Mouse (Mus musculus): ENCODE data around the gene Sf3a3. TPM values are rescaled to one million over a fixed set of nuclear protein-coding genes. Genes with fewer than 3 reads are reported as not detected.

The Sf3a3 gene
- polyA plus RNA-seq, 1 experiment: 41.6 TPM

GRCm38 (mm10) chr4:124770624-124771023 lies 56.0 kb downstream of the Sf3a3 start:
- no peaks in the 10 kb centered on the region for H3K27me3 ChIP-seq (ENCODE audit: control insufficient read depth, insufficient read depth, insufficient read length)
- TF ChIP-seq MYOG (IDR thresholded peaks at IDR 0.05; ENCODE audit: control insufficient read depth in 1 of 3, insufficient read depth in 1 of 3, insufficient read length in 2 of 3, low read depth in 2 of 3) (no peak), POLR2AphosphoS2 (IDR thresholded peaks at IDR 0.05; ENCODE audit: insufficient read length, low read depth) (no peak), TCF12 (IDR thresholded peaks at IDR 0.05; ENCODE audit: insufficient read depth, poor library complexity, severe bottlenecking) (no peak), POLR2A (IDR thresholded peaks at IDR 0.05; ENCODE audit: insufficient read length, low read depth) (no peak), REST (IDR thresholded peaks at IDR 0.05; ENCODE audit: insufficient read depth, insufficient read length) (no peak), SRF (IDR thresholded peaks at IDR 0.05; ENCODE audit: control insufficient read depth, insufficient read length, low read depth) (no peak), MAX (IDR thresholded peaks at IDR 0.05; ENCODE audit: low read depth) (no peak), TCF3 (IDR thresholded peaks at IDR 0.05; ENCODE audit: insufficient read length, low read depth) (no peak), MYOD1 (IDR thresholded peaks at IDR 0.05; ENCODE audit: control insufficient read depth in 1 of 3, insufficient read length in 2 of 3, low read depth in 2 of 3) (no peak), E2F4 (IDR thresholded peaks at IDR 0.05; ENCODE audit: insufficient read depth) (no peak), USF1 (IDR thresholded peaks at IDR 0.05; ENCODE audit: low read depth) (no peak), CEBPB (IDR thresholded peaks at IDR 0.05; ENCODE audit: insufficient read depth, poor library complexity, severe bottlenecking) (no peak)
- peaks cover 34% of the 10 kb centered on the region for H3K79me2 ChIP-seq (ENCODE audit: control insufficient read depth, insufficient read depth)
- no peak overlapping the region for H3K4me2 ChIP-seq (ENCODE audit: low read depth)
- H3K36me3 ChIP-seq (ENCODE audit: control insufficient read depth, insufficient read depth): peaks cover 9% of the 10 kb centered on the region
- H3K4me3 ChIP-seq: no peak overlapping the region
- H3ac ChIP-seq (ENCODE audit: control insufficient read depth, insufficient read length): no peak overlapping the region

DNA sequence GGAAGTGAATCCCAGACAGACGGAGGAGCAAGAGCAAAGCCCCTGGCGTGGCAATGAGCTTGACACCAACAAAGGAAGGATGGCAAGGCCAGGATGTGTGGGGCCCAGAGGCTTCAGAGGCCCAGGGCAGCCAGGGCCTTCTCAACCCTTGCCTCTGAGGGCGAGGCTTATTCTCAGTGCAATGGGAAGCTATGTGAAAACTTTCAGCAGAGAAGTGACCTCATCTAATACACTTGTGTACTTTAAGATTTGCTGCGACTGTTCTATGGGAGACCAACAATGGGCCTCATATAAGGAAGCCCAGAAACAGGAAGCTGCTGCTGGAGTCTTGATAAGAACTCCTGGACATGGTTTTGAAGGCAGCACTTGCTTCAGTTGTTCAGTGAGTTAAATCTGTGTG lies 57.5 kb downstream of the Sf3a3 start:
- Histone ChIP-seq H3K27me3 (ENCODE audit: control insufficient read depth, insufficient read depth, insufficient read length) (no peaks in the 10 kb centered on the region), H3ac (ENCODE audit: control insufficient read depth, insufficient read length) (no peak overlapping the region), H3K4me2 (ENCODE audit: low read depth) (no peak overlapping the region), H3K79me2 (ENCODE audit: control insufficient read depth, insufficient read depth) (peaks cover 37% of the 10 kb centered on the region), H3K4me3 (no peak overlapping the region), H3K36me3 (ENCODE audit: control insufficient read depth, insufficient read depth) (peaks cover 10% of the 10 kb centered on the region)
- TF ChIP-seq SRF (IDR thresholded peaks at IDR 0.05; ENCODE audit: control insufficient read depth, insufficient read length, low read depth) (no peak), POLR2A (IDR thresholded peaks at IDR 0.05; ENCODE audit: insufficient read length, low read depth) (no peak), USF1 (IDR thresholded peaks at IDR 0.05; ENCODE audit: low read depth) (no peak), MYOD1 (IDR thresholded peaks at IDR 0.05; ENCODE audit: control insufficient read depth in 1 of 3, insufficient read length in 2 of 3, low read depth in 2 of 3) (no peak), MYOG (IDR thresholded peaks at IDR 0.05; ENCODE audit: control insufficient read depth in 1 of 3, insufficient read depth in 1 of 3, insufficient read length in 2 of 3, low read depth in 2 of 3) (no peak), TCF3 (IDR thresholded peaks at IDR 0.05; ENCODE audit: insufficient read length, low read depth) (no peak), TCF12 (IDR thresholded peaks at IDR 0.05; ENCODE audit: insufficient read depth, poor library complexity, severe bottlenecking) (no peak), POLR2AphosphoS2 (IDR thresholded peaks at IDR 0.05; ENCODE audit: insufficient read length, low read depth) (no peak), E2F4 (IDR thresholded peaks at IDR 0.05; ENCODE audit: insufficient read depth) (no peak), REST (IDR thresholded peaks at IDR 0.05; ENCODE audit: insufficient read depth, insufficient read length) (no peak), CEBPB (IDR thresholded peaks at IDR 0.05; ENCODE audit: insufficient read depth, poor library complexity, severe bottlenecking) (no peak), MAX (IDR thresholded peaks at IDR 0.05; ENCODE audit: low read depth) (no peak)

DNA sequence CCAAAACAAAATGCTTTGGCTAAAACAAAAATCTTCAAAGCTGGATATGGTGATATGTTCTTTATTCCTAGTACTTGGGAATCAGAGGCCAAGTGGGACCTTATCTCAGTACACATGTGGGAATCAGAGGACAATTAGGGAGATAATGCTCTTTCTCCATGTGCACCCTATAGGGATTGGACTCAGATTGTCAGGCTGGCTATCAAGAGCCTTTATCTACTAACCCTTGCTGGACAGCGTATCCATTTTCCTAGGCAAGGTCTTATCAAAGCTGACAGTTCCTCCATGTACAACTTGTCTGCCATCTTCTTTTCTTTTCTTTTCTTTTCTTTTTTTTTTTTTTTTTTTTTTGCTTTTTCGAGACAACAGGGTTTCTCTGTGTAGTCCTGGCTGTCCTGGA lies 58.9 kb downstream of the Sf3a3 start:
- Histone ChIP-seq H3K27me3 (ENCODE audit: control insufficient read depth, insufficient read depth, insufficient read length) (no peaks in the 10 kb centered on the region), H3ac (ENCODE audit: control insufficient read depth, insufficient read length) (no peak overlapping the region), H3K79me2 (ENCODE audit: control insufficient read depth, insufficient read depth) (peaks cover 28% of the 10 kb centered on the region), H3K4me2 (ENCODE audit: low read depth) (no peak overlapping the region), H3K4me3 (no peak overlapping the region), H3K36me3 (ENCODE audit: control insufficient read depth, insufficient read depth) (peaks cover 14% of the 10 kb centered on the region)
- no peak for TF ChIP-seq POLR2A (IDR thresholded peaks at IDR 0.05; ENCODE audit: insufficient read length, low read depth)
- TF ChIP-seq USF1 (IDR thresholded peaks at IDR 0.05; ENCODE audit: low read depth): no peak
- no peak for TF ChIP-seq POLR2AphosphoS2 (IDR thresholded peaks at IDR 0.05; ENCODE audit: insufficient read length, low read depth)
- no peak for TF ChIP-seq MYOG (IDR thresholded peaks at IDR 0.05; ENCODE audit: control insufficient read depth in 1 of 3, insufficient read depth in 1 of 3, insufficient read length in 2 of 3, low read depth in 2 of 3)
- no peak for TF ChIP-seq TCF3 (IDR thresholded peaks at IDR 0.05; ENCODE audit: insufficient read length, low read depth)
- TF ChIP-seq SRF (IDR thresholded peaks at IDR 0.05; ENCODE audit: control insufficient read depth, insufficient read length, low read depth): no peak
- no peak for TF ChIP-seq E2F4 (IDR thresholded peaks at IDR 0.05; ENCODE audit: insufficient read depth)
- no peak for TF ChIP-seq MYOD1 (IDR thresholded peaks at IDR 0.05; ENCODE audit: control insufficient read depth in 1 of 3, insufficient read length in 2 of 3, low read depth in 2 of 3)
- TF ChIP-seq CEBPB (IDR thresholded peaks at IDR 0.05; ENCODE audit: insufficient read depth, poor library complexity, severe bottlenecking): no peak
- no peak for TF ChIP-seq MAX (IDR thresholded peaks at IDR 0.05; ENCODE audit: low read depth)
- no peak for TF ChIP-seq REST (IDR thresholded peaks at IDR 0.05; ENCODE audit: insufficient read depth, insufficient read length)
- no peak for TF ChIP-seq TCF12 (IDR thresholded peaks at IDR 0.05; ENCODE audit: insufficient read depth, poor library complexity, severe bottlenecking)

DNA sequence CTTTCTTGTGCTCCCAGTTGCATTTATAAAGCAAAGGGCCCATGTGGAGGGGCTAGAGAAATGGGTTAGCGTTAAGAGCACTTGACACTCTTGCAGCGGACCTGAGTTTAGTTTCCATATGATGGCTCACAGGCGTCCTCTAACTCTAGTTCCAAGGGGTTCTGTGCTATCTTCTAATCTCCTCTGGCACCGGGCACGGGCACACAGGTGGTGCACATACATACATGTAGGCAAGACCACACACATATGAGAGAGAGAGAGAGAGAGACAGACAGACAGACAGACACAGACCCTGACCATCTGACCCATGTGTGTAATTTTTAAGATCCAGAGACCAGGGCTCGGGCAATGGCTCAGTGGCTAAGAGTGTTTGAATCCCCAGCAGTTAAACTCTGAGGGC lies 59.4 kb downstream of the Sf3a3 start:
- no peak overlapping the region for H3ac ChIP-seq (ENCODE audit: control insufficient read depth, insufficient read length)
- no peak overlapping the region for H3K4me2 ChIP-seq (ENCODE audit: low read depth)
- H3K79me2 ChIP-seq (ENCODE audit: control insufficient read depth, insufficient read depth): peaks cover 22% of the 10 kb centered on the region
- no peak overlapping the region for H3K4me3 ChIP-seq
- H3K27me3 ChIP-seq (ENCODE audit: control insufficient read depth, insufficient read depth, insufficient read length): no peaks in the 10 kb centered on the region
- H3K36me3 ChIP-seq (ENCODE audit: control insufficient read depth, insufficient read depth): peaks cover 15% of the 10 kb centered on the region
- TF ChIP-seq CEBPB (IDR thresholded peaks at IDR 0.05; ENCODE audit: insufficient read depth, poor library complexity, severe bottlenecking) (no peak), TCF3 (IDR thresholded peaks at IDR 0.05; ENCODE audit: insufficient read length, low read depth) (no peak), MAX (IDR thresholded peaks at IDR 0.05; ENCODE audit: low read depth) (no peak)

DNA sequence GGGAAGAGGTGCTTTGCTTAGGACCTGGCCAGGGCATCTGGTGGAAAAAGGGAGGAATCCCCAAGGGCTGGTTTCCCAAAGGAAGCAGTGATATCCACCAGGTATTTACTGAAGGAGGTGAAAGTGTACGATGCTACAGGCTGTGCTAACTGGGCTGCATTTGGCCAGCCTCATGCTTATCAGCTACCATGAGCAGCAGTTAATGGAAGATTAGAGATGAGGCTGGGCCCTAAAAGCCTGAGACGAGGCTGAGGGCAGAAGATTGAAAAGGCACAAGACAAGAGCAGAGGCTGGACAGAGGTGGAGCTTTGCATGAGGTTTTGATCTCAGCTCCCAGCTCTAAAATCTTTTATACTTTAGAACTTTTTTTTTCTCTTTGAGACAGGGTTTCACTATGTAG lies 59.9 kb downstream of the Sf3a3 start:
- Histone ChIP-seq H3K27me3 (ENCODE audit: control insufficient read depth, insufficient read depth, insufficient read length) (no peaks in the 10 kb centered on the region), H3K79me2 (ENCODE audit: control insufficient read depth, insufficient read depth) (peaks cover 21% of the 10 kb centered on the region), H3K4me2 (ENCODE audit: low read depth) (no peak overlapping the region), H3ac (ENCODE audit: control insufficient read depth, insufficient read length) (no peak overlapping the region), H3K36me3 (ENCODE audit: control insufficient read depth, insufficient read depth) (peaks cover 16% of the 10 kb centered on the region), H3K4me3 (no peak overlapping the region)
- TF ChIP-seq E2F4 (IDR thresholded peaks at IDR 0.05; ENCODE audit: insufficient read depth): no peak
- TF ChIP-seq CEBPB (IDR thresholded peaks at IDR 0.05; ENCODE audit: insufficient read depth, poor library complexity, severe bottlenecking): no peak
- no peak for TF ChIP-seq SRF (IDR thresholded peaks at IDR 0.05; ENCODE audit: control insufficient read depth, insufficient read length, low read depth)
- TF ChIP-seq USF1 (IDR thresholded peaks at IDR 0.05; ENCODE audit: low read depth): no peak
- TF ChIP-seq REST (IDR thresholded peaks at IDR 0.05; ENCODE audit: insufficient read depth, insufficient read length): no peak
- no peak for TF ChIP-seq MAX (IDR thresholded peaks at IDR 0.05; ENCODE audit: low read depth)
